Mouse (Mus musculus): Measurements from ENCODE around the gene Hist1h4n. TPM values are rescaled to one million over a fixed set of nuclear protein-coding genes. Genes with fewer than 3 reads are reported as not detected.

Hist1h4n gene
- polyA plus RNA-seq (2012; rRNA removed): 19.1 and 27.0 TPM in 2 replicates

DNA sequence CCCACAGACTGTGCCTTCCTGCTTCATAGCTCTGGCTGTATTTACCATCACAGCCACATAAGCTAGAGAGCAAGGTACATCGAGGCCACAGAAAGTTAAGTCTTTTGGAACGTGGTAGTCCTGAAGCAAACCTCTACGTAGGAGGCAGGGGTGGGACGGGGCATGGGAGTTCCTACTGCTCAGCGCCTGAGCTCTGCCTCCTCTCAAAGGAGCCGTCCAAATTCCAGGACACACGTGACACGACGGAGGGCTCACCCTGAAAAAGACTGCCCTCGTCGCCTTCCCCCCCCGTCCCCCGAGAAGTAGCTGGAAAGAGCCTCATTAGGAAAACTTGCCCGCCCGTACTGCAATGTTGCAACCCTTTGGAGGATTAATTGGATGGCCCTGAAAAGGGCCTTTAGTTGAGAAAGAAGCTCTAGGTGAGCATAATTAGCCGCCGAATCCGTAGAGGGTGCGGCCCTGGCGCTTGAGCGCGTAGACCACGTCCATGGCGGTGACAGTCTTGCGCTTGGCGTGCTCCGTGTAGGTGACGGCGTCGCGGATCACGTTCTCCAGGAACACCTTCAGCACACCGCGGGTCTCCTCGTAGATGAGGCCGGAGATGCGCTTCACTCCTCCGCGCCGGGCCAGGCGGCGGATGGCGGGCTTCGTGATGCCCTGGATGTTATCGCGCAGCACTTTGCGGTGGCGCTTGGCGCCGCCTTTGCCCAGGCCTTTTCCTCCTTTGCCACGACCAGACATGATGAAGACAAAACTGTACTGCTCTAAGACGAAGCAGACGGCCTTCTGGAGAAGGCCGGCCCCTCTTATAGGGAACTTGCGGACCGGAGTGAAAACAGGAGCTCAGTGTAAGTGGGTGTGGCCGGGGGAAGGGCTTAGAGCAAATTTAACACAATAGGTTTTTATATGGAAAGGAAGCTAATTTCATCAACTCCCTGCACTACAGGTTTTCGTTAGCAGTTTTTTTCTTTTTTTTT, at the start of gene Hist1h4n:
Hist1h4n (minus strand) TSS at position 779 of the 977 bp plus-strand sequence.

GRCm38 (mm10) chr13:21833461-21833860, 1.5 kb upstream of the Hist1h4n start, which contains the start of the genes Hist1h2ap and Hist1h2br:
Gene Hist1h2ap, minus strand, starts transcription at chr13:21833507.
Gene Hist1h2br, plus strand, starts transcription at chr13:21833743.

DNA sequence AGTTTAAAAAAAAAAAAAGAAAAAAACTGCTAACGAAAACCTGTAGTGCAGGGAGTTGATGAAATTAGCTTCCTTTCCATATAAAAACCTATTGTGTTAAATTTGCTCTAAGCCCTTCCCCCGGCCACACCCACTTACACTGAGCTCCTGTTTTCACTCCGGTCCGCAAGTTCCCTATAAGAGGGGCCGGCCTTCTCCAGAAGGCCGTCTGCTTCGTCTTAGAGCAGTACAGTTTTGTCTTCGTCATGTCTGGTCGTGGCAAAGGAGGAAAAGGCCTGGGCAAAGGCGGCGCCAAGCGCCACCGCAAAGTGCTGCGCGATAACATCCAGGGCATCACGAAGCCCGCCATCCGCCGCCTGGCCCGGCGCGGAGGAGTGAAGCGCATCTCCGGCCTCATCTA, 20.5 kb downstream of the Hist1h4n start, which contains the start of gene Hist1h4m:
Hist1h4m (plus strand) TSS at position 208 of the 400 bp plus-strand sequence.

GRCm38 (mm10) chr13:21810073-21810472, 21.9 kb downstream of the Hist1h4n start, which contains the start of the genes Hist1h2bq and Hist1h2ao:
Gene Hist1h2bq, minus strand, starts transcription at chr13:21810197.
Gene Hist1h2ao, plus strand, starts transcription at chr13:21810465.

GRCm38 (mm10) chr13:21786899-21787629, 44.9 kb downstream of the Hist1h4n start, which contains the start of the genes Hist1h2an and Hist1h2bp:
Gene Hist1h2an, minus strand, starts transcription at chr13:21787218.
Gene Hist1h2bp, plus strand, starts transcription at chr13:21787461.

DNA sequence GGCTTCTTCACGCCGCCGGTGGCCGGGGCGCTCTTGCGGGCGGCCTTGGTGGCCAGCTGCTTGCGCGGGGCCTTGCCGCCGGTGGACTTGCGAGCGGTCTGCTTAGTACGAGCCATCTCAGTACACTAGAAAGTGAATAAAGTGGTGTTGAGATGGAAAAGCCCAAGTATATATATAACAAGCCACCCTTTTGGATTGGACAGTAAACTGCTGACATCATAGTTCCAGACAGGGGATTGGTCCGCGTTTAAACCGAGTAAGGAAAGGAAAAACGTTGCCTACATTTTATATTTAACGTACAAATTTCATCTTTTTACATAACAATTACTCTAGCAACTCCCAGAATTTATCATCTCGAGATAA, 48.8 kb downstream of the Hist1h4n start, which contains the start of gene Hist1h3i:
Hist1h3i (minus strand) TSS at position 116 of the 363 bp plus-strand sequence.

Other genes starting within 250 kb of the Hist1h4n start
- gene Olfr1362, start 218.2 kb downstream of the Hist1h4n start, polyA plus RNA-seq (2012; rRNA removed): not detected in 2 replicates
- gene Olfr11, start 189.7 kb downstream of the Hist1h4n start, polyA plus RNA-seq (2012; rRNA removed): not detected in 2 replicates
- gene Olfr1361, start 168.8 kb downstream of the Hist1h4n start, polyA plus RNA-seq (2012; rRNA removed): not detected in 2 replicates
- not detected in 2 replicates for gene Olfr1360, start 154.8 kb downstream of the Hist1h4n start, polyA plus RNA-seq (2012; rRNA removed)
- gene Olfr1359, start 134.1 kb downstream of the Hist1h4n start, polyA plus RNA-seq (2012; rRNA removed): not detected in 2 replicates
- 5.9 and 7.6 TPM in 2 replicates for gene Hist1h2bl, start 116.1 kb downstream of the Hist1h4n start, polyA plus RNA-seq (2012; rRNA removed)
- 1.9 and 2.8 TPM in 2 replicates for gene Hist1h2ai, start 115.8 kb downstream of the Hist1h4n start, polyA plus RNA-seq (2012; rRNA removed)
- gene Hist1h3h, start 114.5 kb downstream of the Hist1h4n start, polyA plus RNA-seq (2012; rRNA removed): 11.5 and 11.6 TPM in 2 replicates
- gene Hist1h2bm, start 110.2 kb downstream of the Hist1h4n start, polyA plus RNA-seq (2012; rRNA removed): 4.9 and 7.3 TPM in 2 replicates
- gene Hist1h4j, start 97.1 kb downstream of the Hist1h4n start, polyA plus RNA-seq (2012; rRNA removed): 9.1 and 9.2 TPM in 2 replicates
- 14.1 and 22.0 TPM in 2 replicates for gene Hist1h4k, start 81.7 kb downstream of the Hist1h4n start, polyA plus RNA-seq (2012; rRNA removed)
- gene Hist1h2ak, start 78.4 kb downstream of the Hist1h4n start, polyA plus RNA-seq (2012; rRNA removed): 17.2 and 18.2 TPM in 2 replicates
- gene Hist1h2bn, start 78.1 kb downstream of the Hist1h4n start, polyA plus RNA-seq (2012; rRNA removed): 10.0 and 14.8 TPM in 2 replicates
- gene Hist1h1b, start 51.6 kb downstream of the Hist1h4n start, polyA plus RNA-seq (2012; rRNA removed): 3.8 and 4.1 TPM in 2 replicates
- gene Hist1h3i, start 48.8 kb downstream of the Hist1h4n start, polyA plus RNA-seq (2012; rRNA removed): 13.4 and 17.5 TPM in 2 replicates
- 3.5 and 4.0 TPM in 2 replicates for gene Hist1h2an, start 45.0 kb downstream of the Hist1h4n start, polyA plus RNA-seq (2012; rRNA removed)
- 1.2 and 2.5 TPM in 2 replicates for gene Hist1h2bp, start 44.7 kb downstream of the Hist1h4n start, polyA plus RNA-seq (2012; rRNA removed)
- 3.5 and 6.3 TPM in 2 replicates for gene Hist1h2bq, start 22.0 kb downstream of the Hist1h4n start, polyA plus RNA-seq (2012; rRNA removed)
- gene Hist1h2ao, start 21.7 kb downstream of the Hist1h4n start, polyA plus RNA-seq (2012; rRNA removed): not detected in 2 replicates
- gene Hist1h4m, start 20.4 kb downstream of the Hist1h4n start, polyA plus RNA-seq (2012; rRNA removed): not detected in 2 replicates
- gene Hist1h2ap, start 1.3 kb upstream of the Hist1h4n start, polyA plus RNA-seq (2012; rRNA removed): 35.2 and 36.1 TPM in 2 replicates
- gene Hist1h2br, start 1.5 kb upstream of the Hist1h4n start, polyA plus RNA-seq (2012; rRNA removed): 2.2 and 6.7 TPM in 2 replicates
- gene Zfp184, start 112.9 kb upstream of the Hist1h4n start, polyA plus RNA-seq (2012; rRNA removed): 0.38 and 0.39 TPM in 2 replicates
- gene Pom121l2, start 149.0 kb upstream of the Hist1h4n start, polyA plus RNA-seq (2012; rRNA removed): not detected in 2 replicates
- 1.2 and 1.3 TPM in 2 replicates for gene Prss16, start 177.5 kb upstream of the Hist1h4n start, polyA plus RNA-seq (2012; rRNA removed)
- gene Hist1h2ah, start 203.4 kb upstream of the Hist1h4n start, polyA plus RNA-seq (2012; rRNA removed): 3.6 and 4.4 TPM in 2 replicates
- 6.7 and 11.4 TPM in 2 replicates for gene Hist1h2bk, start 203.7 kb upstream of the Hist1h4n start, polyA plus RNA-seq (2012; rRNA removed)
- gene Hist1h4i, start 209.2 kb upstream of the Hist1h4n start, polyA plus RNA-seq (2012; rRNA removed): 42.8 and 103 TPM in 2 replicates
- gene Hist1h2ag, start 210.7 kb upstream of the Hist1h4n start, polyA plus RNA-seq (2012; rRNA removed): 13.6 and 14.3 TPM in 2 replicates
- gene Hist1h2bj, start 211.0 kb upstream of the Hist1h4n start, polyA plus RNA-seq (2012; rRNA removed): 7.7 and 11.4 TPM in 2 replicates